Mouse (Mus musculus) testis, adult 2 months (tissue): ENCODE data around the gene Dph5. TPM values are rescaled to one million over a fixed set of nuclear protein-coding genes. Genes with fewer than 3 reads are reported as not detected.

ENCODE experiments used
- H3K27ac ChIP-seq: fragments of 200-500 bp; 2 replicates; pipeline ENCODE4 v1.5.1; 2012; ENCODE audit warnings: low read depth, low read length; ENCODE audit not compliant: control insufficient read depth, insufficient read depth
- H3K27me3 ChIP-seq: fragments of 200-500 bp; 2 replicates; pipeline ENCODE4 v1.6.1; 2012; ENCODE audit warnings: mild to moderate bottlenecking, low read length, moderate library complexity; ENCODE audit not compliant: control insufficient read depth, insufficient read depth
- H3K36me3 ChIP-seq: fragments of 200-500 bp; 2 replicates; pipeline ENCODE4 v1.6.1; 2012; ENCODE audit warnings: mild to moderate bottlenecking, low read length; ENCODE audit not compliant: control insufficient read depth, insufficient read depth
- H3K4me1 ChIP-seq: fragments of 200-500 bp; 2 replicates; pipeline ENCODE4 v1.6.1; 2012; ENCODE audit warnings: low read length; ENCODE audit not compliant: control insufficient read depth, insufficient read depth
- H3K4me3 ChIP-seq: fragments of 200-500 bp; 2 replicates; pipeline ENCODE4 v1.5.1; 2012; ENCODE audit warnings: low read depth, mild to moderate bottlenecking, low read length, moderate library complexity, mixed read lengths; ENCODE audit not compliant: control insufficient read depth
- CTCF ChIP-seq: fragments of 200-500 bp; IDR thresholded peaks from 2 replicates; pipeline ENCODE4 v1.5.1; 2012; ENCODE audit warnings: low read depth, mild to moderate bottlenecking, inconsistent platforms, low read length, moderate library complexity; ENCODE audit not compliant: control insufficient read depth, insufficient read depth, insufficient replicate concordance
- POLR2A ChIP-seq: fragments of 200-500 bp; IDR thresholded peaks from 2 replicates; pipeline ENCODE4 v1.6.1; 2012; ENCODE audit warnings: low read depth, mild to moderate bottlenecking, inconsistent platforms, low read length, moderate library complexity; ENCODE audit not compliant: control insufficient read depth
- polyA plus RNA-seq: library from polyadenylated mRNA; depleted of rRNA; stranded (reverse); fragments of >200 nt; gene quantifications from 2 replicates; pipeline ENCODE4 v1.2.3, GENCODE M21; 2012

Dph5 gene
- polyA plus RNA-seq, 1 experiment, result 3.8 TPM

- no peaks in the 10 kb centered on the region for H3K36me3 ChIP-seq
- TF ChIP-seq POLR2A (no peak), CTCF (no peak)
- no peak overlapping the region for H3K4me3 ChIP-seq
- no peaks in the 10 kb centered on the region for H3K27me3 ChIP-seq
- H3K4me1 ChIP-seq, result no peaks in the 10 kb centered on the region
- no peak overlapping the region for H3K27ac ChIP-seq
Measured at GRCm38 (mm10) chr3:115869360-115869759, 18.3 kb upstream of the Dph5 start.

- no peak overlapping the region for H3K27ac ChIP-seq
- H3K4me3 ChIP-seq, result no peak overlapping the region
- TF ChIP-seq POLR2A (no peak), CTCF (no peak)
- H3K27me3 ChIP-seq, result no peaks in the 10 kb centered on the region
- H3K36me3 ChIP-seq, result no peaks in the 10 kb centered on the region
- no peaks in the 10 kb centered on the region for H3K4me1 ChIP-seq
Measured at GRCm38 (mm10) chr3:115875551-115875950, 12.1 kb upstream of the Dph5 start.

- H3K36me3 ChIP-seq, result no peaks in the 10 kb centered on the region
- H3K4me3 ChIP-seq, result no peak overlapping the region
- H3K4me1 ChIP-seq, result no peaks in the 10 kb centered on the region
- TF ChIP-seq POLR2A (no peak), CTCF (no peak)
- no peak overlapping the region for H3K27ac ChIP-seq
- H3K27me3 ChIP-seq, result no peaks in the 10 kb centered on the region
Measured at GRCm38 (mm10) chr3:115877133-115877532, 10.5 kb upstream of the Dph5 start.

- Histone ChIP-seq H3K36me3 (no peaks in the 10 kb centered on the region; the same call in 1 of the 2 replicates), H3K27ac (no peak overlapping the region), H3K4me3 (no peak overlapping the region), H3K27me3 (no peaks in the 10 kb centered on the region), H3K4me1 (no peaks in the 10 kb centered on the region)
- TF ChIP-seq POLR2A (no peak), CTCF (no peak)
Measured at GRCm38 (mm10) chr3:115884086-115884485, 3.6 kb upstream of the Dph5 start.

- H3K27ac ChIP-seq, result peak overlapping the region; percentile 30; the same call in 1 of the 2 replicates
- H3K36me3 ChIP-seq, result no peaks in the 10 kb centered on the region; the same call in 1 of the 2 replicates
- TF ChIP-seq POLR2A (no peak), CTCF (no peak)
Measured at GRCm38 (mm10) chr3:115888310-115889106, 871 bp downstream of the Dph5 start.

GRCm38 (mm10) chr3:115892341-115892740 lies 4.7 kb downstream of the Dph5 start:
- Histone ChIP-seq H3K27ac (no peak overlapping the region), H3K4me3 (no peak overlapping the region), H3K27me3 (no peaks in the 10 kb centered on the region), H3K36me3 (no peaks in the 10 kb centered on the region), H3K4me1 (no peaks in the 10 kb centered on the region)
- TF ChIP-seq POLR2A (no peak), CTCF (no peak)

More at GRCm38 (mm10) chr3:115888310-115889106, 871 bp downstream of the Dph5 start:
- H3K4me1 ChIP-seq, result no peaks in the 10 kb centered on the region
- no peaks in the 10 kb centered on the region for H3K27me3 ChIP-seq
- H3K4me3 ChIP-seq, result peak overlapping the region; percentile 98

- Histone ChIP-seq H3K4me3 (no peak overlapping the region), H3K27ac (no peak overlapping the region), H3K4me1 (no peaks in the 10 kb centered on the region), H3K27me3 (no peaks in the 10 kb centered on the region), H3K36me3 (no peaks in the 10 kb centered on the region)
- TF ChIP-seq CTCF (no peak), POLR2A (no peak)
Measured at GRCm38 (mm10) chr3:115893166-115893565, 5.5 kb downstream of the Dph5 start.

GRCm38 (mm10) chr3:115898354-115898948 lies 10.8 kb downstream of the Dph5 start:
- Histone ChIP-seq H3K27ac (no peak overlapping the region), H3K4me1 (no peaks in the 10 kb centered on the region), H3K4me3 (no peak overlapping the region), H3K27me3 (no peaks in the 10 kb centered on the region), H3K36me3 (no peaks in the 10 kb centered on the region)
- TF ChIP-seq CTCF, result no peak
